Mouse (Mus musculus) neural tube, embryonic 14.5 days (tissue): ENCODE results near the gene Olfr429. TPM values are rescaled to one million over a fixed set of nuclear protein-coding genes. Genes with fewer than 3 reads are reported as not detected.
"Not testable (repeated sequence)": the region's sequence is repeated elsewhere in the genome, so short reads cannot be mapped to it uniquely, and the experiment has no call there.

ENCODE experiments used
- ATAC-seq: fragments of 200-750 bp; cut with Nextera tagmentation; 2 replicates; pipeline ENCODE4 v1.8.0; 2017; ENCODE audit warnings: low read depth, mild to moderate bottlenecking, moderate TSS enrichment, moderate library complexity
- H3K27ac ChIP-seq: fragments of 300-500 bp; sonication (generic); 2 replicates; pipeline ENCODE4 v1.5.1; 2014; ENCODE audit warnings: low read depth, mild to moderate bottlenecking, control low read depth, low read length, moderate library complexity, mixed read lengths
- H3K27me3 ChIP-seq: fragments of 300-500 bp; sonication (generic); 2 replicates; pipeline ENCODE4 v1.6.1; 2014; ENCODE audit warnings: low read length; ENCODE audit not compliant: control insufficient read depth, insufficient read depth
- H3K36me3 ChIP-seq: fragments of 300-500 bp; sonication (generic); 2 replicates; pipeline ENCODE4 v1.6.1; 2014; ENCODE audit warnings: low read length, mixed read lengths; ENCODE audit not compliant: control insufficient read depth, insufficient read depth
- H3K4me1 ChIP-seq: fragments of 300-500 bp; sonication (generic); 2 replicates; pipeline ENCODE4 v1.6.1; 2014; ENCODE audit warnings: low read length; ENCODE audit not compliant: control insufficient read depth, insufficient read depth
- H3K4me2 ChIP-seq: fragments of 300-500 bp; sonication (generic); 2 replicates; pipeline ENCODE4 v1.6.1; 2014; ENCODE audit warnings: mild to moderate bottlenecking, low read depth, low read length, control low read depth
- H3K4me3 ChIP-seq: fragments of 300-500 bp; sonication (generic); 2 replicates; pipeline ENCODE4 v1.5.1; 2014; ENCODE audit warnings: low read depth, low read length, control low read depth, mixed read lengths
- H3K9ac ChIP-seq: fragments of 300-500 bp; sonication (generic); replicated peaks from 2 replicates; pipeline ENCODE4 v1.6.1; 2014; ENCODE audit warnings: low read depth, mild to moderate bottlenecking, control low read depth, low read length, mixed read lengths
- H3K9me3 ChIP-seq: fragments of 300-500 bp; sonication (generic); 2 replicates; pipeline ENCODE4 v1.6.1; 2016; ENCODE audit warnings: low read length; ENCODE audit not compliant: control insufficient read depth
- WGBS: fragments of 180-500 bp; shearing (Covaris S2); extraction: QIAGEN DNeasy Blood & Tissue Kit; methylation state at CpG from one replicate; pipeline ENCODE4 v1.1.7; 2014; 5-methylcytosine and 5-hydroxymethylcytosine counted together
- polyA plus RNA-seq: library from polyadenylated mRNA; unstranded; fragments of >200 nt; fragmentation: Nextera tagmentation; extraction: Ambion mirVana; gene quantifications from 2 replicates; pipeline ENCODE4 v1.2.1, GENCODE M21; 2014

Olfr429 gene
- polyA plus RNA-seq = not detected in 2 replicates

- no peaks in the 10 kb centered on the region for H3K27me3 ChIP-seq
- WGBS = 95% methylated on average over 2 of the region's 2 CpGs
- no peak within 1 kb of the TSS for H3K9ac ChIP-seq
- no peaks in the 10 kb centered on the region for H3K36me3 ChIP-seq
- ATAC-seq = no peak
- no peak within 1 kb of the TSS for H3K4me2 ChIP-seq
- no peaks in the 10 kb centered on the region for H3K9me3 ChIP-seq
- no peaks in the 10 kb centered on the region for H3K4me1 ChIP-seq
- no peak within 1 kb of the TSS for H3K4me3 ChIP-seq
- no peak within 1 kb of the TSS for H3K27ac ChIP-seq
Measured at GRCm38 (mm10) chr1:174084031-174084430, at the start of gene Olfr429. Gene Olfr429 (plus strand): TSS chr1:174084331.

- no peak overlapping the region for H3K9ac ChIP-seq
- H3K4me2 ChIP-seq = no peak overlapping the region
- H3K27me3 ChIP-seq = no peaks in the 10 kb centered on the region
- H3K36me3 ChIP-seq = no peaks in the 10 kb centered on the region
- no peaks in the 10 kb centered on the region for H3K4me1 ChIP-seq
- no peak overlapping the region for H3K4me3 ChIP-seq
- 65% methylated on average over 4 of the region's 4 CpGs for WGBS
- no peaks in the 10 kb centered on the region for H3K9me3 ChIP-seq
- no peak overlapping the region for H3K27ac ChIP-seq
- no peak for ATAC-seq
Measured at GRCm38 (mm10) chr1:174035841-174036240, 48.3 kb upstream of the Olfr429 start.

GRCm38 (mm10) chr1:174038480-174038879 is 45.7 kb upstream of the Olfr429 start:
- no peak overlapping the region for H3K9ac ChIP-seq
- H3K9me3 ChIP-seq = no peaks in the 10 kb centered on the region
- ATAC-seq = no peak
- H3K36me3 ChIP-seq = no peaks in the 10 kb centered on the region
- H3K4me3 ChIP-seq = no peak overlapping the region
- WGBS = 92% methylated on average over 3 of the region's 3 CpGs
- no peaks in the 10 kb centered on the region for H3K4me1 ChIP-seq
- no peaks in the 10 kb centered on the region for H3K27me3 ChIP-seq
- H3K4me2 ChIP-seq = no peak overlapping the region
- no peak overlapping the region for H3K27ac ChIP-seq

GRCm38 (mm10) chr1:174040523-174041177 is 43.5 kb upstream of the Olfr429 start, which contains the start of gene Olfr433:
Gene Olfr433 (plus strand): TSS chr1:174040705.
- WGBS = 91% methylated on average over 7 of the region's 7 CpGs
- Histone ChIP-seq H3K9ac (no peak within 1 kb of the TSS), H3K27ac (no peak within 1 kb of the TSS), H3K36me3 (no peaks in the 10 kb centered on the region), H3K4me1 (no peaks in the 10 kb centered on the region), H3K27me3 (no peaks in the 10 kb centered on the region), H3K4me3 (no peak within 1 kb of the TSS), H3K4me2 (no peak within 1 kb of the TSS), H3K9me3 (no peaks in the 10 kb centered on the region)
- ATAC-seq = no peak

- H3K4me1 ChIP-seq, H3K27ac ChIP-seq, ATAC-seq, H3K4me2 ChIP-seq, H3K27me3 ChIP-seq, H3K9ac ChIP-seq, H3K9me3 ChIP-seq, H3K4me3 ChIP-seq, H3K36me3 ChIP-seq: not testable (repeated sequence)
- WGBS = 89% methylated on average over 12 of the region's 12 CpGs
Measured at GRCm38 (mm10) chr1:174042091-174042884, 41.8 kb upstream of the Olfr429 start.

- Histone ChIP-seq H3K36me3 (no peaks in the 10 kb centered on the region), H3K4me1 (no peaks in the 10 kb centered on the region), H3K4me3 (no peak overlapping the region), H3K9ac (no peak overlapping the region), H3K9me3 (no peaks in the 10 kb centered on the region), H3K4me2 (no peak overlapping the region), H3K27me3 (no peaks in the 10 kb centered on the region), H3K27ac (no peak overlapping the region)
- no peak for ATAC-seq
- WGBS = 75% methylated on average over 2 of the region's 2 CpGs
Measured at GRCm38 (mm10) chr1:174044431-174044830, 39.7 kb upstream of the Olfr429 start.

GRCm38 (mm10) chr1:174048227-174048626 is 35.9 kb upstream of the Olfr429 start:
- H3K4me3 ChIP-seq, H3K4me1 ChIP-seq, H3K27ac ChIP-seq, H3K27me3 ChIP-seq, H3K36me3 ChIP-seq, H3K9me3 ChIP-seq, H3K4me2 ChIP-seq, H3K9ac ChIP-seq, ATAC-seq: not testable (repeated sequence)
- WGBS = 93% methylated on average over 5 of the region's 6 CpGs

- ATAC-seq = no peak
- Histone ChIP-seq H3K4me3 (no peak within 1 kb of the TSS), H3K4me1 (no peaks in the 10 kb centered on the region)
Measured at GRCm38 (mm10) chr1:174048893-174049292, 35.2 kb upstream of the Olfr429 start, which contains the start of gene Olfr432. Gene Olfr432 (plus strand): TSS chr1:174049205.

GRCm38 (mm10) chr1:174049357-174049756 is 34.8 kb upstream of the Olfr429 start:
- H3K4me2 ChIP-seq, ATAC-seq, H3K4me3 ChIP-seq, H3K27me3 ChIP-seq, H3K4me1 ChIP-seq, H3K27ac ChIP-seq, H3K9ac ChIP-seq, H3K36me3 ChIP-seq, H3K9me3 ChIP-seq: not testable (repeated sequence)
- 86% methylated on average over 4 of the region's 4 CpGs for WGBS

More at GRCm38 (mm10) chr1:174048893-174049292, 35.2 kb upstream of the Olfr429 start, which contains the start of gene Olfr432:
- Histone ChIP-seq H3K9me3 (no peaks in the 10 kb centered on the region), H3K4me2 (no peak within 1 kb of the TSS), H3K9ac (no peak within 1 kb of the TSS), H3K27me3 (no peaks in the 10 kb centered on the region), H3K36me3 (no peaks in the 10 kb centered on the region), H3K27ac (no peak within 1 kb of the TSS)
- WGBS = 82% methylated on average over 2 of the region's 2 CpGs
